Mouse (Mus musculus) heart, postnatal 0 days (tissue): Measurements from ENCODE around the gene Olfr455. TPM values are rescaled to one million over a fixed set of nuclear protein-coding genes. Genes with fewer than 3 reads are reported as not detected.

Experiments used
- ATAC-seq: fragments of 200-750 bp; cut with Nextera tagmentation; 2 replicates; pipeline ENCODE4 v1.8.0; 2017; ENCODE audit warnings: low read depth, moderate number of reproducible peaks, moderate library complexity; ENCODE audit not compliant: insufficient read depth
- DNase-seq: peaks from one replicate; pipeline ENCODE4 v3.0.0-alpha.2; 2016; ENCODE audit warnings: low spot score
- H3K27ac ChIP-seq: fragments of 300-500 bp; sonication (generic); 2 replicates; pipeline ENCODE4 v1.5.1; 2014; ENCODE audit warnings: low read depth, mild to moderate bottlenecking
- H3K27me3 ChIP-seq: fragments of 300-500 bp; sonication (generic); 2 replicates; pipeline ENCODE4 v1.6.1; 2014; ENCODE audit warnings: low read length, mixed read lengths; ENCODE audit not compliant: control insufficient read depth, insufficient read depth
- H3K36me3 ChIP-seq: fragments of 300-500 bp; sonication (generic); replicated peaks from 2 replicates; pipeline ENCODE4 v1.6.1; 2014; ENCODE audit warnings: low read length, mixed read lengths; ENCODE audit not compliant: control insufficient read depth, insufficient read depth
- H3K4me1 ChIP-seq: fragments of 300-500 bp; sonication (generic); 2 replicates; pipeline ENCODE4 v1.6.1; 2014; ENCODE audit warnings: antibody characterized with exemption; ENCODE audit not compliant: control insufficient read depth, insufficient read depth
- H3K4me2 ChIP-seq: fragments of 300-500 bp; sonication (generic); 2 replicates; pipeline ENCODE4 v1.6.1; 2014; ENCODE audit warnings: low read depth, mild to moderate bottlenecking, low read length, moderate library complexity
- H3K4me3 ChIP-seq: fragments of 300-500 bp; sonication (generic); 2 replicates; pipeline ENCODE4 v1.5.1; 2014; ENCODE audit warnings: low read depth, low read length
- H3K9ac ChIP-seq: fragments of 300-500 bp; sonication (generic); replicated peaks from 2 replicates; pipeline ENCODE4 v1.6.1; 2014; ENCODE audit warnings: low read depth, low read length, mixed read lengths
- H3K9me3 ChIP-seq: fragments of 300-500 bp; sonication (generic); replicated peaks from 2 replicates; pipeline ENCODE4 v1.6.1; 2016; ENCODE audit warnings: low read length; ENCODE audit not compliant: control insufficient read depth
- CTCF ChIP-seq: IDR thresholded peaks from 2 replicates; pipeline ENCODE4 v1.5.1; 2016; ENCODE audit warnings: antibody characterized with exemption, control low read depth, low read depth
- EP300 ChIP-seq: IDR thresholded peaks from 2 replicates; pipeline ENCODE4 v1.6.1; 2016; ENCODE audit warnings: antibody characterized with exemption, low read depth
- WGBS: fragments of 180-500 bp; shearing (Covaris S2); extraction: QIAGEN DNeasy Blood & Tissue Kit; methylation state at CpG from one replicate; pipeline ENCODE4 v1.1.7; 2014; 5-methylcytosine and 5-hydroxymethylcytosine counted together
- polyA plus RNA-seq: library from polyadenylated mRNA; unstranded; fragments of >200 nt; fragmentation: Nextera tagmentation; extraction: Ambion mirVana; gene quantifications from 2 replicates; pipeline ENCODE4 v1.2.1, GENCODE M21; 2015
- total RNA-seq: library from RNA; depleted of rRNA; stranded (reverse); fragments of >200 nt; gene quantifications from 2 replicates; pipeline ENCODE4 v1.2.3, GENCODE M21; 2014; ENCODE audit warnings: low replicate concordance; rRNA removed

The Olfr455 gene
- total and polyA plus RNA-seq, 2 experiments from 2014 or later, result not detected

- Histone ChIP-seq H3K27ac (no peak within 1 kb of the TSS), H3K9me3 (no peaks in the 10 kb centered on the region), H3K36me3 (no peaks in the 10 kb centered on the region), H3K27me3 (no peaks in the 10 kb centered on the region), H3K4me1 (no peaks in the 10 kb centered on the region), H3K9ac (no peak within 1 kb of the TSS), H3K4me2 (no peak within 1 kb of the TSS), H3K4me3 (no peak within 1 kb of the TSS)
- no peak for ATAC-seq
- TF ChIP-seq CTCF, result no peak
- TF ChIP-seq EP300, result no peak
- WGBS, result 45% methylated on average over 1 of the region's 1 CpGs
- DNase-seq, result no peak
Measured at GRCm38 (mm10) chr6:42487114-42487513, 60.3 kb downstream of the Olfr455 start, which contains the start of gene Olfr456. TSS of gene Olfr456 (minus strand) at chr6:42487214.

Other genes with a start within 250 kb of the Olfr455 start
- 0.88 and 1.4 TPM in 2 replicates for gene Fam131b, start 222.9 kb downstream of the Olfr455 start, total RNA-seq
- 0.08 TPM in 2 replicates for gene Fam131b, start 222.9 kb downstream of the Olfr455 start, polyA plus RNA-seq
- 96.2 and 140 TPM in 2 replicates for gene Zyx, start 198.0 kb downstream of the Olfr455 start, total RNA-seq
- gene Zyx, start 198.0 kb downstream of the Olfr455 start, polyA plus RNA-seq, result 86.4 and 89.9 TPM in 2 replicates
- 0.35 TPM in 1 of 2 replicates, not detected in the other for gene Epha1, start 174.3 kb downstream of the Olfr455 start, total RNA-seq
- gene Epha1, start 174.3 kb downstream of the Olfr455 start, polyA plus RNA-seq, result 0.33 and 0.48 TPM in 2 replicates
- gene Tas2r143, start 147.3 kb downstream of the Olfr455 start, total RNA-seq, result not detected in 2 replicates
- gene Tas2r143, start 147.3 kb downstream of the Olfr455 start, polyA plus RNA-seq, result not detected in 2 replicates
- gene Tas2r135, start 142.2 kb downstream of the Olfr455 start, total RNA-seq, result not detected in 2 replicates
- not detected in 2 replicates for gene Tas2r135, start 142.2 kb downstream of the Olfr455 start, polyA plus RNA-seq
- gene Tas2r126, start 113.1 kb downstream of the Olfr455 start, total RNA-seq, result not detected in 2 replicates
- gene Tas2r126, start 113.1 kb downstream of the Olfr455 start, polyA plus RNA-seq, result not detected in 2 replicates
- not detected in 2 replicates for gene Olfr458, start 82.4 kb downstream of the Olfr455 start, total RNA-seq
- gene Olfr458, start 82.4 kb downstream of the Olfr455 start, polyA plus RNA-seq, result not detected in 2 replicates
- not detected in 2 replicates for gene Olfr457, start 71.3 kb downstream of the Olfr455 start, total RNA-seq
- gene Olfr457, start 71.3 kb downstream of the Olfr455 start, polyA plus RNA-seq, result not detected in 2 replicates
- gene Olfr456, start 60.4 kb downstream of the Olfr455 start, total RNA-seq, result not detected in 2 replicates
- gene Olfr456, start 60.4 kb downstream of the Olfr455 start, polyA plus RNA-seq, result not detected in 2 replicates
- gene Tcaf3, start 50.1 kb upstream of the Olfr455 start, total RNA-seq, result not detected in 2 replicates
- not detected in 2 replicates for gene Tcaf3, start 50.1 kb upstream of the Olfr455 start, polyA plus RNA-seq
- gene Tcaf2, start 97.7 kb upstream of the Olfr455 start, total RNA-seq, result 2.0 and 2.7 TPM in 2 replicates
- 1.2 and 1.5 TPM in 2 replicates for gene Tcaf2, start 97.7 kb upstream of the Olfr455 start, polyA plus RNA-seq
- 35.7 and 45.1 TPM in 2 replicates for gene Tcaf1, start 162.5 kb upstream of the Olfr455 start, total RNA-seq
- gene Tcaf1, start 162.5 kb upstream of the Olfr455 start, polyA plus RNA-seq, result 23.9 and 24.8 TPM in 2 replicates
- not detected in 2 replicates for gene Olfr453, start 191.8 kb upstream of the Olfr455 start, total RNA-seq
- gene Olfr453, start 191.8 kb upstream of the Olfr455 start, polyA plus RNA-seq, result not detected in 2 replicates
- not detected in 2 replicates for gene Olfr38, start 208.8 kb upstream of the Olfr455 start, total RNA-seq
- gene Olfr38, start 208.8 kb upstream of the Olfr455 start, polyA plus RNA-seq, result not detected in 2 replicates
- gene Olfr452, start 237.5 kb upstream of the Olfr455 start, total RNA-seq, result not detected in 2 replicates
- gene Olfr452, start 237.5 kb upstream of the Olfr455 start, polyA plus RNA-seq, result not detected in 2 replicates